Mouse (Mus musculus): Measurements from ENCODE around the gene Pdzk1.

GRCm38 (mm10) chr3:96872501-96872900 is 43.4 kb downstream of the Pdzk1 start:
- TF ChIP-seq CTCF (IDR thresholded peaks at IDR 0.05) (no peak), EP300 (IDR thresholded peaks at IDR 0.05) (no peak)
